Mouse (Mus musculus): ENCODE results near the gene 4632433K11Rik.

Gene 4632433K11Rik

GRCm38 (mm10) chr7:5033818-5034217 is at the start of gene 4632433K11Rik:
4632433K11Rik (plus strand) TSS chr7:5034118.
- in situ Hi-C loops (cut with MboI; ENCODE audit: unreplicated experiment in 2 of 2), result loop anchor here in 1 of 2 experiments (10.0 to 25.0 kb wide), 2 partner anchors 1121 to 1747 kb away; partner anchors contain the start of genes Myadm, Prkcg and Zfp787

DNA sequence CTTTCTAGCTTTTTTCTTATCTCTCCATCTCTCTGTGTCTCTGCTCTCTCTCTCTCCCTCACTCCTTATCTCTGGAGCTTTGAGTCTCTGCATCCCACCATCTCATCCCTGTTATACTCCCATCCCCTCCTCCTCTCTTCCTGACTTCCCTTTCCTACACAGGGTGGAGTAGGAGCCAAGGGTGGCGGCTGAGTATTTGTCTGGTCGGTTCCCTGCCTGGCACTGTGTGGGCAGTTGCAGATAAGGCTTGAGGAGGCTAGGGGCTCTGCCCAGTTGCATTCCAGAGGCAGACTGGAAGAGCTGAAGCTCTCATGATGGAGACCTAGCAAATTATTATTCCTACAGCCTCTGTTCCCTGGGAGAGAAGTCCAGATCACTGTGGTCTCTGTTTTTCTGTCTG is 45.7 kb upstream of the 4632433K11Rik start:
- in situ Hi-C loops (cut with MboI; ENCODE audit: unreplicated experiment in 2 of 2), result no loop called here

DNA sequence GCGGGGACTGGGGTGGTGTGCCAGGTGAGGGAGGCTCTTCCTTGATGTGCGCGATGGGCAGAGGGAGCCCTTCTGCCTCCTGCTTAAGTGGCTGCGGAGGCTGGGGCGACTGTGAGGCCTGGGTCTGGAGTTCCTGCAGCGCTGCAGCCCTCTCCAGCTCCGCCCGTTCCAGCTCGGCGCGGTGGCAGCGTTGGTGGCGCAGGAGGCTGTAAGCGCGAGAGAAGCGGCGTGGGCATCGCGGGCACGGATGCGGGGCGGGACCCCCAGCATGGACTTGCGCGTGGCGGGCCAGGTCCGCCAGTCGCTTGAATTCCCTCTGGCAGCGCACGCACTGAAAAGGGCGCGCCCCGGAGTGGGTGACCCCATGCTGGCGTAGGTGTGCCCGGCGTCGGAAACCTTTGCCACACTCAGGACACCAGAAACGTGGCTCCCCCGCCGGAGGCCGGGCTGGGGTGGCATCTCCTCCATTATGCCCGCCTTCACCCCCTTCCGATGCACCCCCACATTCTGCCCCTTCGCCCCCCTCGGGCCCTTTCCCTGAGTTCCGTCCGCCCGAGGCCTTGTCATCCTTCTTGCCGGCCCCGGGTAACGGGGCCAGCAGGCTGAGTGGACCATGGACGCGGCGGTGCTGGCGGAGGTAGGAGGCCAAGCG is 40.4 kb upstream of the 4632433K11Rik start:
- in situ Hi-C loops (cut with MboI; ENCODE audit: unreplicated experiment in 2 of 2), result no loop called here

DNA sequence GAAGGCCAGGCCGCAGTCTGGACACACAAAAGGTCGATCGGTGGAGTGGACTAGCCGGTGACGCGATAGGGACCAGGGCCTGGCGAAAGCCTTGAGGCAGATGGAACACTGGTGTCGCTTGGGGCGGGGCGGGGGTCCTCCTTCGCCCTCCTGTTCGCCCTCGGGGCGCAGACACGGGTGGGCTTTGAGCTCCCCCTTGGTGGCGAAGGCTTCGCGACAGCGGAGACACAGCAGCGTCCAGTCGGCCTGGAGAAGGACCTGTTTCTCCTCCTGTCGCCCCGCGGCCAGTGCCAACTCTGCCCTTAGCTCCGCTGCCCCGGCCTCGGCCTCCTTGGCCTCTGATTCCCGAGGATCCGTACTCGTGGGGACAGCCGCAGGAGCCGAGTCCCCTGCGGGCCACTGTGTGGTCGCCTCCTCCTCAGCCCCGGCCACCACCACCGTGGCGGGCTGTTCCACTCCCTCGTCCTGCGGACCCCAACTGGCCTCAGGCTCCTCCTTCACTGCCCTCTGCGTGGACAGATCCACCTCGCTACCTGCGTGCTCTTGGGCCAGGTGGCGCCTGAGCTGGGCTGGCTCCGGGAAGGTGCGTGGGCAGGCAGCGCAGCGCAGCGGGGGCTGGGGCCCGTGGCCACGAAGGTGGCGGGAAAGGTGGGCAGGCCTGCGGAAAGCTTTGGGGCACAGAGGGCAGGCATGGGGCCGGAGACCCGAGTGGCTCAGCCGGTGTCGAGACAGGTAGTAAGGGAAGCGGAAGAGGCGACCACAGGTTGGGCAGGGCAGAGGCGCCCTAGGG is 39.7 kb upstream of the 4632433K11Rik start:
- in situ Hi-C loops (cut with MboI; ENCODE audit: unreplicated experiment in 2 of 2), result no loop called here

- in situ Hi-C loops (cut with MboI; ENCODE audit: unreplicated experiment in 2 of 2), result loop anchor here in 1 of 2 experiments (5.0 kb wide), 1 partner anchor 33 kb away; the partner anchor contains the start of gene Sbk2
Measured at GRCm38 (mm10) chr7:4995268-4996002, 38.5 kb upstream of the 4632433K11Rik start.

DNA sequence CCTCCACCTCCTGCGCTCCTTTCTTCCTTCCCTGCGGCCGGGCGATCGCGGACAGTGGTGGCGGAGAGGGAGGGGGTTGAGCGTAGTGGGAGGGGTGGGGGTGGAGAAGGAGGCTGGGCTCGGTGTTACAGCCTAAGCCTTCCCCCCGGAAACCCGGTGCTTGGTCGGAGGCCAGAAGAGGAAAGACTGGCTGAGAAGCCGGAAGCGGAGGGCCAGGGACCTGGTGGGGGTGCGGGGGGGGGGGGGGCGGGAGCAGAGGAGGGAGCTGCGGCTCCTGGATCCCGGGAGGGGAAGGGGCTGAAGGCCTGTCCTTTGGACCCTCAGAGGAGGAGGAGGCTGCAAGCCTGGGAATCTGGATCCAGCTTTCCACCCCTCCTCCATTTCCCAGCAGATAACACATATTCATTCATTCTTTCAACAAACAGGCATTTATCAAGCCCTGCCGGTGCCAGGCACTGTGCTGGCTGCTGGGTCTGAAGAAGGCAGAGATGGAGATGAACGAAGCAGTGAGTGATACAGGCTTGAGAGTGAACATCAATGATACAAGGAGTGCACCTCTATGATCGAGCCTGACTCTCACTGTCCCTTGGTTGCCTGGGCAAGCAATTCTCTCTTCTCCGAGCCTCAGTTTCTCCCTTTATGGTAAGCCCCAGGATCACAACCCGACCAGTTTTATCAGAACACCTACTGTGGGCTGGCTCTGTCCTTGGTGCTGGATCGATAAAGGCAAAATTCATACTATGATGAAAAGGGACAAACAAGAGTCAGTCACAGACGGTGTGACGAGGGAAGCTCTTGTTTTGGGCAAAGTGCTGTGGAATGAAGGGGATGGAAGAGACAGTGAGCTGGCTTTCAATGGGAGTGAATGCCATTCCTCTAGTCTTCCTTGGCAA is 37.7 kb upstream of the 4632433K11Rik start, which contains the start of gene Zfp579:
TSS of gene Zfp579 (minus strand) at position 156 of the 893 bp plus-strand sequence.
- in situ Hi-C loops (cut with MboI; ENCODE audit: unreplicated experiment in 2 of 2), result loop anchor here in 1 of 2 experiments (5.0 kb wide), 1 partner anchor 34 kb away; the partner anchor contains the start of gene Sbk2

DNA sequence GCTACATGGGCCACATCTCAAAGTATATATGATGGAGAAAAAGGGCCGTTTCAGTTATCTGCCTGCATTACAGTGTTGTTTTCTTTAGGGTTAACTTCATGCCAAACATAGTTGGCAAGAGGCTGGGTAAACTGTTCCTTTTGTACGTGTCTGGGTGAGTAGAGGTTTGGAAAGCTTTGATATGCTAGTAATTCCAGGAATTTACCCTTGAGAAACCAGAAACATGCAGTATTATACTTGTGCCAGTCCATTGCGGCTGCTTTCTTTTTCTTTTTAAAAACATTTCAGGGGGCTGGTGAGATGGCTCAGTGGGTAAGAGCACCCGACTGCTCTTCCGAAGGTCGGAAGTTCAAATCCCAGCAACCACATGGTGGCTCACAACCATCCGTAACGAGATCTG is 37.0 kb upstream of the 4632433K11Rik start:
- in situ Hi-C loops (cut with MboI; ENCODE audit: unreplicated experiment in 2 of 2), result loop anchor here in 1 of 2 experiments (5.0 kb wide), 1 partner anchor 35 kb away; the partner anchor contains the start of gene Sbk2

- in situ Hi-C loops (cut with MboI; ENCODE audit: unreplicated experiment in 2 of 2), result loop anchor here in 1 of 2 experiments (5.0 to 10.0 kb wide), 2 partner anchors 38 to 55 kb away; partner anchors contain the start of gene Sbk2
Measured at GRCm38 (mm10) chr7:4999876-5000275, 34.0 kb upstream of the 4632433K11Rik start.

- in situ Hi-C loops (cut with MboI; ENCODE audit: unreplicated experiment in 2 of 2), result loop anchor here in 1 of 2 experiments (10.0 kb wide), 1 partner anchor 58 kb away; no protein-coding TSS in a partner anchor
Measured at GRCm38 (mm10) chr7:5002876-5003275, 31.0 kb upstream of the 4632433K11Rik start.

- in situ Hi-C loops (cut with MboI; ENCODE audit: unreplicated experiment in 2 of 2), result loop anchor here in 1 of 2 experiments (10.0 kb wide), 1 partner anchor 63 kb away; no protein-coding TSS in a partner anchor
Measured at GRCm38 (mm10) chr7:5008229-5008628, 25.7 kb upstream of the 4632433K11Rik start.

- in situ Hi-C loops (cut with MboI; ENCODE audit: unreplicated experiment in 2 of 2), result loop anchor here in 1 of 2 experiments (10.0 kb wide), 1 partner anchor 1142 kb away; the partner anchor contains the start of gene Zfp787
Measured at GRCm38 (mm10) chr7:5012681-5013513, 21.0 kb upstream of the 4632433K11Rik start.

GRCm38 (mm10) chr7:5014251-5015117 is 19.4 kb upstream of the 4632433K11Rik start, which contains the start of the genes Zfp524 and Fiz1:
Zfp524 (plus strand) TSS chr7:5014415.
Fiz1 (minus strand) TSS chr7:5014697.
- in situ Hi-C loops (cut with MboI; ENCODE audit: unreplicated experiment in 2 of 2), result loop anchor here in 1 of 2 experiments (10.0 kb wide), 1 partner anchor 1140 kb away; the partner anchor contains the start of gene Zfp787

DNA sequence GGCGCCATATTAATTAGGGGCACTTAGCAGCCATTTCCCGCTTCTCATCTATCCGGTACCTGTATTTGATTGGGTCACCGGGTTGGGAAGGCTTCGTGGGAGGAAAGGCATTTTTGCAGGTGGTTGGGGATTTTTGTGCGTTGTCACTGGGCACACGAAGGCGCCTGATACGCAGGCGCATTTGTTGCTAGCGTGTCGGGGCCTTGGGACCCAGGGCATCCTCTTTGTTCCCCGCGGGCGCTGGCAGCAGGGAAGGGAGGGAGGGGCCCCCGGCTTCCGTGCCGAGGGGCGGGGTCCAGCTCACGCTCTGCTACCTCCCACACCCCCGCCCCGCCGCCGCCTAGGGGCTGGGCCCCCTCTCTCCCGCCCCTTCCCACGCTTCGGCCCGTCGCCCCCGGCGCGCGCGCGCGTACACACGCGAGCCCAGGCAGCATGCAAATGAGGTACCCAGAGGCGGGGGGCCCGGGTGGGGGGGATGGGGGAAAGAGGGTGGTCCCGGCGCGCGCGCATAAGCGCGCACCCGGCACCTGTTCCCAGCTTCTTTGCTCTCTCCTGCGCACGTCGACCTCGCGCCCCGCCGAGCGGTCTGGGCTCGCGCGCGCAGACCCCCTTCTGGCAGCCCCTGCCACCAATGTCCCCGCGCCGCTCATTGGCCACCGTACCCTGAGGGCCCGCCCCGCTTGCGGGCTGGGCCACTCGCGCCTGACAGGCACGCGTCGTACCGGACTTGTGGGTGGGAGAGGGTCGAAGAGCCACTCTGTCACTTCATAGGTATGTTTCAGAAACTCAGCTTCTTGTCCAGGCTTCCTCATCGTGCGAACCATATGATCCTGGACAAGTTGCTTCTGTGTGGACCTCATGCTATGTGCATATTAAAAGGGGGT is 18.6 kb upstream of the 4632433K11Rik start, which contains the start of gene Gm44973:
TSS of gene Gm44973 (plus strand) at position 379 of the 884 bp plus-strand sequence.
- in situ Hi-C loops (cut with MboI; ENCODE audit: unreplicated experiment in 2 of 2), result loop anchor here in 1 of 2 experiments (10.0 kb wide), 1 partner anchor 1139 kb away; the partner anchor contains the start of gene Zfp787

- in situ Hi-C loops (cut with MboI; ENCODE audit: unreplicated experiment in 2 of 2), result loop anchor here in 1 of 2 experiments (10.0 kb wide), 1 partner anchor 1139 kb away; the partner anchor contains the start of gene Zfp787
Measured at GRCm38 (mm10) chr7:5016057-5016456, 17.9 kb upstream of the 4632433K11Rik start.

DNA sequence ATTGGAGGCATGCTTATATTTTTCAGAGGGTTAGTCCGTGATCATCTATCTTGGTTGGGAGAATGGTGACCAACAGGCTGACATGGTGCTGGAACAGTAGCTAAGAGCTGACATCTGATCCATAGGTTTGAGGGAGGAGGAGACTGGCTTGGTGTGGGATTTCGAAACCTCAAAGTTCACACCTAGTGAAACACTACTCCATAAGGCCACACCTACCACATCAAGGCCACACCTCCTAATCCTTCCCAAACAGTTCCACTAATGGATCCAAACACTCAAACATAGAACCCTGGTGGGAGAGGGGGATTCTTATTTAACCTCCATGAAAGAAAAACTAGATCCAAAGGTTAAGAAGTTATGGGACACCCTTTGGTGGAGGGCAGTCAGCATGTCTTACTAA is 17.0 kb upstream of the 4632433K11Rik start:
- in situ Hi-C loops (cut with MboI; ENCODE audit: unreplicated experiment in 2 of 2), result loop anchor here in 1 of 2 experiments (10.0 kb wide), 1 partner anchor 1138 kb away; the partner anchor contains the start of gene Zfp787

GRCm38 (mm10) chr7:5017352-5017751 is 16.6 kb upstream of the 4632433K11Rik start:
- in situ Hi-C loops (cut with MboI; ENCODE audit: unreplicated experiment in 2 of 2), result loop anchor here in 1 of 2 experiments (10.0 kb wide), 1 partner anchor 1137 kb away; the partner anchor contains the start of gene Zfp787

Measured in v-Abl transformed pro-B cells (cell line).